Mouse (Mus musculus): ENCODE measurements around the gene Fastkd5. TPM values are rescaled to one million over a fixed set of nuclear protein-coding genes. Genes with fewer than 3 reads are reported as not detected.

Fastkd5 gene
- 10.0 and 11.0 TPM in 2 replicates for total RNA-seq (2014; rRNA removed)
- polyA plus RNA-seq (2015; fragmentation: Nextera tagmentation; extraction: Ambion mirVana), result 7.1 and 8.1 TPM in 2 replicates

DNA sequence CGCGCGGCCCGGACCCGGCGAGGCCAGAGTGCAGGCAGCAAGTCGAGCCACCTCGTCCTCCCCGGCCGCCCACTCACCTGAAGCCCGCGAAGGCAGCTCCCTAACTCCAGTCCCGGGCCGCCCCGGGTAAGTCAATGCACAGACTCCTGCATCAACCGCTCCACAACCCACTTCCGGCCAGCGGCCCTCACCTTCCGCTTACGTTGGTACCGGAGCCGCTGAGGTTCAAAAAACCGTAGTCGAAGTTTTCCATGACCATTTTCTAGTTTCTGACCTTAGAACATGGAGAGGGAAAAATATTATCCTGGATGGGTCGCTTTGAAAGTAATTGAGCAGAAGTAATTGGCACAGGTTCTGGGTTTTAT is at the start of gene Fastkd5, which contains the start of gene Ubox5:
Gene Fastkd5 (minus strand): TSS at position 189 of the 365 bp plus-strand sequence.
Gene Ubox5 (minus strand): TSS at position 200 of the 365 bp plus-strand sequence.
- H3K27ac ChIP-seq (ENCODE audit: low read depth, low read length), result peak within 1 kb of the TSS; percentile 72
- ATAC-seq, result peak; percentile 90
- H3K4me3 ChIP-seq (ENCODE audit: low read depth, low read length), result peak within 1 kb of the TSS; percentile 79
- peak; percentile 90 for DNase-seq
- H3K4me2 ChIP-seq (ENCODE audit: low read depth), result peak within 1 kb of the TSS; percentile 91
- peaks cover 16% of the 10 kb centered on the region for H3K36me3 ChIP-seq (ENCODE audit: insufficient read depth)
- H3K9me3 ChIP-seq (ENCODE audit: low read length), result no peaks in the 10 kb centered on the region
- H3K4me1 ChIP-seq (ENCODE audit: insufficient read depth), result peaks cover 2% of the 10 kb centered on the region; the same call in 1 of the 2 replicates
- TF ChIP-seq CTCF (IDR thresholded peaks at IDR 0.05; ENCODE audit: low read depth), result no peak
- WGBS, result under 1% methylated on average over 25 of the region's 25 CpGs
- H3K9ac ChIP-seq, result peak within 1 kb of the TSS; percentile 88
- H3K27me3 ChIP-seq (ENCODE audit: insufficient read depth, low read length), result no peaks in the 10 kb centered on the region

GRCm38 (mm10) chr2:130679154-130679553 is 49.3 kb upstream of the Fastkd5 start:
- H3K4me1 ChIP-seq (ENCODE audit: insufficient read depth), result no peaks in the 10 kb centered on the region
- DNase-seq, result no peak
- H3K27me3 ChIP-seq (ENCODE audit: insufficient read depth, low read length), result no peaks in the 10 kb centered on the region
- H3K9me3 ChIP-seq (ENCODE audit: low read length), result no peaks in the 10 kb centered on the region
- ATAC-seq, result no peak
- no peak for TF ChIP-seq CTCF (IDR thresholded peaks at IDR 0.05; ENCODE audit: low read depth)
- WGBS, result 86% methylated on average over 12 of the region's 12 CpGs
- no peak overlapping the region for H3K4me3 ChIP-seq (ENCODE audit: low read depth, low read length)
- no peak overlapping the region for H3K27ac ChIP-seq (ENCODE audit: low read depth, low read length)
- no peak overlapping the region for H3K4me2 ChIP-seq (ENCODE audit: low read depth)
- H3K36me3 ChIP-seq (ENCODE audit: insufficient read depth), result peaks cover 92% of the 10 kb centered on the region
- no peak overlapping the region for H3K9ac ChIP-seq

GRCm38 (mm10) chr2:130677211-130677610 is 47.4 kb upstream of the Fastkd5 start:
- WGBS, result 91% methylated on average over 10 of the region's 10 CpGs
- no peak overlapping the region for H3K4me3 ChIP-seq (ENCODE audit: low read depth, low read length)
- H3K4me1 ChIP-seq (ENCODE audit: insufficient read depth), result no peaks in the 10 kb centered on the region
- H3K27me3 ChIP-seq (ENCODE audit: insufficient read depth, low read length), result no peaks in the 10 kb centered on the region
- H3K4me2 ChIP-seq (ENCODE audit: low read depth), result no peak overlapping the region
- peaks cover 94% of the 10 kb centered on the region for H3K36me3 ChIP-seq (ENCODE audit: insufficient read depth)
- H3K27ac ChIP-seq (ENCODE audit: low read depth, low read length), result no peak overlapping the region
- DNase-seq (no peak), ATAC-seq (no peak)
- no peak for TF ChIP-seq CTCF (IDR thresholded peaks at IDR 0.05; ENCODE audit: low read depth)
- H3K9me3 ChIP-seq (ENCODE audit: low read length), result no peaks in the 10 kb centered on the region
- no peak overlapping the region for H3K9ac ChIP-seq

- WGBS, result under 1% methylated on average over 31 of the region's 31 CpGs
- ATAC-seq, result peak; percentile 79
- peaks cover 16% of the 10 kb centered on the region for H3K4me1 ChIP-seq (ENCODE audit: insufficient read depth)
Observed at GRCm38 (mm10) chr2:130667559-130667958, 37.7 kb upstream of the Fastkd5 start, which contains the start of gene Itpa. TSS of gene Itpa (plus strand) at chr2:130667610.

GRCm38 (mm10) chr2:130664102-130664701 is 34.4 kb upstream of the Fastkd5 start, which contains the start of gene Ddrgk1:
TSS of gene Ddrgk1 (minus strand) at chr2:130664659.
- ATAC-seq, result peak; percentile 97
- TF ChIP-seq CTCF (IDR thresholded peaks at IDR 0.05; ENCODE audit: low read depth), result peak; percentile 53
- Histone ChIP-seq H3K4me3 (ENCODE audit: low read depth, low read length) (peak within 1 kb of the TSS; percentile 59), H3K4me1 (ENCODE audit: insufficient read depth) (peaks cover 12% of the 10 kb centered on the region), H3K36me3 (ENCODE audit: insufficient read depth) (peaks cover 22% of the 10 kb centered on the region), H3K9ac (peak within 1 kb of the TSS; percentile 89), H3K27ac (ENCODE audit: low read depth, low read length) (peak within 1 kb of the TSS; percentile 99), H3K9me3 (ENCODE audit: low read length) (no peaks in the 10 kb centered on the region), H3K27me3 (ENCODE audit: insufficient read depth, low read length) (no peaks in the 10 kb centered on the region), H3K4me2 (ENCODE audit: low read depth) (peak within 1 kb of the TSS; percentile 62)
- 1% methylated on average over 40 of the region's 40 CpGs for WGBS
- DNase-seq, result peak; percentile 99

More at GRCm38 (mm10) chr2:130667559-130667958, 37.7 kb upstream of the Fastkd5 start, which contains the start of gene Itpa:
- Histone ChIP-seq H3K27me3 (ENCODE audit: insufficient read depth, low read length) (no peaks in the 10 kb centered on the region), H3K4me3 (ENCODE audit: low read depth, low read length) (peak within 1 kb of the TSS; percentile 61), H3K4me2 (ENCODE audit: low read depth) (peak within 1 kb of the TSS; percentile 69), H3K27ac (ENCODE audit: low read depth, low read length) (peak within 1 kb of the TSS; percentile 82), H3K36me3 (ENCODE audit: insufficient read depth) (peaks cover 11% of the 10 kb centered on the region), H3K9ac (peak within 1 kb of the TSS; percentile 76), H3K9me3 (ENCODE audit: low read length) (no peaks in the 10 kb centered on the region)
- peak; percentile 81 for TF ChIP-seq CTCF (IDR thresholded peaks at IDR 0.05; ENCODE audit: low read depth)
- peak; percentile 93 for DNase-seq

DNA sequence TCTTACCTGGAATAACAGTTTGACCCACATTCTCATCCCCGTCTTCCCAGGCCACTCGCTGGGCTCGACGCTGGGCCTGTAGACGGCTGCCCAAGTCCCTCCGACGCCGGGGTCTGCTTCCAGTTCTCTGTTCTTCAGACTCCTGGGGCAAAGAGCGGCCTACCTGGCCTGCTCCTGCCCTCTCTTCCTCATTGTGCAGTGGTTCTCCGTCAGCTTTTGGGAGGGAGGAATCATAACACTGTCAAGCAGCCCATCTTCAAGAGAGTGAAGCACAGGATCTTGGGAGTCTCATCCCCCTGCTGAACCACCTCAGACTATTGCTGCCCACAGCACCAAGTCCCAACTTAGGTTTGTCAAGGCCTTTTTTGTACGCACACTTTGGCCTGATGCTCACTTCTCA is 33.5 kb upstream of the Fastkd5 start:
- DNase-seq (no peak), ATAC-seq (no peak)
- 84% methylated on average over 11 of the region's 11 CpGs for WGBS
- Histone ChIP-seq H3K27ac (ENCODE audit: low read depth, low read length) (peak overlapping the region; percentile 99; the same call in 1 of the 2 replicates), H3K4me1 (ENCODE audit: insufficient read depth) (peaks cover 12% of the 10 kb centered on the region), H3K4me3 (ENCODE audit: low read depth, low read length) (peak overlapping the region; percentile 59), H3K9me3 (ENCODE audit: low read length) (no peaks in the 10 kb centered on the region), H3K27me3 (ENCODE audit: insufficient read depth, low read length) (no peaks in the 10 kb centered on the region), H3K36me3 (ENCODE audit: insufficient read depth) (peaks cover 31% of the 10 kb centered on the region), H3K4me2 (ENCODE audit: low read depth) (peak overlapping the region; percentile 62), H3K9ac (peak overlapping the region; percentile 89; the same call in 1 of the 2 replicates)
- no peak for TF ChIP-seq CTCF (IDR thresholded peaks at IDR 0.05; ENCODE audit: low read depth)

DNA sequence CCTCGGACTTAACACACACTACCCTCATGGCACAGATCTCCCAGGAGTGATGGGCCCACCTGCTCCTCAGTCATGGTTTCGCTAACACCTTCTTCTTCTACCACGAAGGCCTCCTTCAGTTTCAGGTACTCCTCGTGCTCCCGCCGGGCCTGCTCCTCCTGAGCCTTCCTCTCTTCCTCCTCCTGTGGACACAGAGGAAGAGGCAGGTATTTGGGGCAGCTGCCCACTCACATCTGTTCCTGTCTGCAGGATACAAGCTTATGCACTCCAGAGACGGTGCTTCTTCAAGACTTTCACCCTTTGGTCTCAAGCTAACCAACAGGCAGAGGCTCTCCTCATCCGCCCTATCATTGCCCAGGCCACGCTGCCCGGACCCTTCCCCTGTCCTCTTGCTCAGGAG is 28.7 kb upstream of the Fastkd5 start:
- H3K36me3 ChIP-seq (ENCODE audit: insufficient read depth), result peaks cover 75% of the 10 kb centered on the region

More for the DNA sequence above, 28.7 kb upstream of the Fastkd5 start:
- no peaks in the 10 kb centered on the region for H3K27me3 ChIP-seq (ENCODE audit: insufficient read depth, low read length)
- no peak overlapping the region for H3K27ac ChIP-seq (ENCODE audit: low read depth, low read length)
- DNase-seq (no peak), ATAC-seq (no peak)
- no peak overlapping the region for H3K9ac ChIP-seq
- no peaks in the 10 kb centered on the region for H3K9me3 ChIP-seq (ENCODE audit: low read length)
- no peak overlapping the region for H3K4me2 ChIP-seq (ENCODE audit: low read depth)
- no peak overlapping the region for H3K4me3 ChIP-seq (ENCODE audit: low read depth, low read length)
- H3K4me1 ChIP-seq (ENCODE audit: insufficient read depth), result peaks cover 7% of the 10 kb centered on the region
- TF ChIP-seq CTCF (IDR thresholded peaks at IDR 0.05; ENCODE audit: low read depth), result no peak
- WGBS, result 98% methylated on average over 10 of the region's 10 CpGs
